Mouse (Mus musculus): ENCODE measurements around the gene Col8a2.

GRCm38 (mm10) chr4:126239862-126240475, 46.6 kb upstream of the Col8a2 start:
- TF ChIP-seq CTCF (IDR thresholded peaks at IDR 0.05; ENCODE audit: borderline replicate concordance, insufficient read depth, low read length) = no peak
- no peak for TF ChIP-seq POLR2A (IDR thresholded peaks at IDR 0.05; ENCODE audit: low read depth, low read length)

Measured in embryonic fibroblast, embryonic 13.5 days (primary cell).